Mouse (Mus musculus) heart, embryonic 16.5 days (tissue): ENCODE measurements at regions not wholly inside any gene's neighbourhood (a gene's known extent, or its start where the extent isn't known, plus 50 kb on each side); places are given as distances from the start of the nearest gene placed in this dataset.

Experiments used
- ATAC-seq: fragments of 200-750 bp; cut with Nextera tagmentation; replicated peaks from 2 replicates; pipeline ENCODE4 v1.8.0; 2017; ENCODE audit warnings: moderate number of reproducible peaks; ENCODE audit not compliant: insufficient read depth, low FRiP score; ENCODE audit errors: extremely low read depth
- H3K27ac ChIP-seq: fragments of 300-500 bp; sonication (generic); 2 replicates; pipeline ENCODE4 v1.5.1; 2014; ENCODE audit warnings: mild to moderate bottlenecking, low read length, control low read depth, moderate library complexity
- H3K27me3 ChIP-seq: fragments of 300-500 bp; sonication (generic); 2 replicates; pipeline ENCODE4 v1.6.1; 2014; ENCODE audit warnings: low read length, mixed read lengths; ENCODE audit not compliant: control insufficient read depth, insufficient read depth
- H3K36me3 ChIP-seq: fragments of 300-500 bp; sonication (generic); 2 replicates; pipeline ENCODE4 v1.6.1; 2014; ENCODE audit not compliant: control insufficient read depth, insufficient read depth
- H3K4me1 ChIP-seq: fragments of 300-500 bp; sonication (generic); 2 replicates; pipeline ENCODE4 v1.6.1; 2014; ENCODE audit warnings: low read length, mixed read lengths; ENCODE audit not compliant: control insufficient read depth, insufficient read depth
- H3K4me2 ChIP-seq: fragments of 300-500 bp; sonication (generic); 2 replicates; pipeline ENCODE4 v1.6.1; 2014; ENCODE audit warnings: low read depth, mild to moderate bottlenecking, control low read depth, low read length
- H3K4me3 ChIP-seq: fragments of 300-500 bp; sonication (generic); 2 replicates; pipeline ENCODE4 v1.5.1; 2014; ENCODE audit warnings: mild to moderate bottlenecking, control low read depth, low read length
- H3K9ac ChIP-seq: fragments of 300-500 bp; sonication (generic); 2 replicates; pipeline ENCODE4 v1.6.1; 2014; ENCODE audit warnings: low read length, control low read depth
- H3K9me3 ChIP-seq: fragments of 300-500 bp; sonication (generic); replicated peaks from 2 replicates; pipeline ENCODE4 v1.6.1; 2016; ENCODE audit warnings: low read length; ENCODE audit not compliant: control insufficient read depth
- WGBS: fragments of 180-500 bp; shearing (Covaris S2); extraction: QIAGEN DNeasy Blood & Tissue Kit; methylation state at CpG from one replicate; pipeline ENCODE4 v1.1.7; 2014; 5-methylcytosine and 5-hydroxymethylcytosine counted together

- H3K9ac ChIP-seq = no peak overlapping the region
- no peaks in the 10 kb centered on the region for H3K27me3 ChIP-seq
- H3K9me3 ChIP-seq = no peaks in the 10 kb centered on the region
- 59% methylated on average over 6 of the region's 6 CpGs for WGBS
- H3K36me3 ChIP-seq = no peaks in the 10 kb centered on the region
- no peaks in the 10 kb centered on the region for H3K4me1 ChIP-seq
- no peak overlapping the region for H3K4me3 ChIP-seq
- no peak overlapping the region for H3K4me2 ChIP-seq
- ATAC-seq = no peak
- H3K27ac ChIP-seq = no peak overlapping the region
Measured at GRCm38 (mm10) chr15:68656722-68657121, 2156.0 kb upstream of the Lrrc6 start.

GRCm38 (mm10) chr15:68655046-68655445 lies 2154.3 kb upstream of the Lrrc6 start:
- 77% methylated on average over 3 of the region's 3 CpGs for WGBS

GRCm38 (mm10) chr15:68650609-68651008 lies 2149.9 kb upstream of the Lrrc6 start:
- no peaks in the 10 kb centered on the region for H3K9me3 ChIP-seq
- H3K4me2 ChIP-seq = no peak overlapping the region
- no peaks in the 10 kb centered on the region for H3K4me1 ChIP-seq
- WGBS = 26% methylated on average over 2 of the region's 2 CpGs
- H3K27ac ChIP-seq = no peak overlapping the region
- H3K4me3 ChIP-seq = no peak overlapping the region
- no peak overlapping the region for H3K9ac ChIP-seq
- H3K27me3 ChIP-seq = no peaks in the 10 kb centered on the region
- H3K36me3 ChIP-seq = no peaks in the 10 kb centered on the region
- no peak for ATAC-seq

More at GRCm38 (mm10) chr15:68655046-68655445, 2154.3 kb upstream of the Lrrc6 start:
- Histone ChIP-seq H3K27ac (no peak overlapping the region), H3K4me1 (no peaks in the 10 kb centered on the region), H3K36me3 (no peaks in the 10 kb centered on the region), H3K4me3 (no peak overlapping the region), H3K27me3 (no peaks in the 10 kb centered on the region), H3K9ac (no peak overlapping the region), H3K4me2 (no peak overlapping the region), H3K9me3 (no peaks in the 10 kb centered on the region)
- ATAC-seq = no peak

- WGBS = 67% methylated on average over 3 of the region's 3 CpGs
- Histone ChIP-seq H3K4me3 (no peak overlapping the region), H3K9me3 (no peaks in the 10 kb centered on the region), H3K27ac (no peak overlapping the region), H3K36me3 (no peaks in the 10 kb centered on the region), H3K4me1 (no peaks in the 10 kb centered on the region), H3K4me2 (no peak overlapping the region), H3K27me3 (no peaks in the 10 kb centered on the region), H3K9ac (no peak overlapping the region)
- no peak for ATAC-seq
Measured at GRCm38 (mm10) chr15:68650033-68650432, 2149.3 kb upstream of the Lrrc6 start.

- Histone ChIP-seq H3K9ac (no peak overlapping the region), H3K9me3 (no peaks in the 10 kb centered on the region), H3K4me1 (no peaks in the 10 kb centered on the region), H3K27me3 (no peaks in the 10 kb centered on the region), H3K4me3 (no peak overlapping the region), H3K36me3 (no peaks in the 10 kb centered on the region), H3K27ac (no peak overlapping the region), H3K4me2 (no peak overlapping the region)
- 83% methylated on average over 3 of the region's 3 CpGs for WGBS
- ATAC-seq = no peak
Measured at GRCm38 (mm10) chr15:68646865-68647264, 2146.2 kb upstream of the Lrrc6 start.

- Histone ChIP-seq H3K9ac (no peak overlapping the region), H3K4me3 (no peak overlapping the region), H3K27ac (no peak overlapping the region), H3K9me3 (no peaks in the 10 kb centered on the region), H3K4me2 (no peak overlapping the region), H3K36me3 (no peaks in the 10 kb centered on the region), H3K27me3 (no peaks in the 10 kb centered on the region), H3K4me1 (no peaks in the 10 kb centered on the region)
- WGBS = 68% methylated on average over 1 of the region's 1 CpGs
- ATAC-seq = no peak
Measured at GRCm38 (mm10) chr15:68644862-68645261, 2144.2 kb upstream of the Lrrc6 start.

- ATAC-seq = no peak
- no peaks in the 10 kb centered on the region for H3K27me3 ChIP-seq
Measured at GRCm38 (mm10) chr15:68635633-68636032, 2134.9 kb upstream of the Lrrc6 start.

GRCm38 (mm10) chr15:68626976-68627375 lies 2126.3 kb upstream of the Lrrc6 start:
- Histone ChIP-seq H3K36me3 (no peaks in the 10 kb centered on the region), H3K4me3 (no peak overlapping the region), H3K9me3 (no peaks in the 10 kb centered on the region), H3K4me2 (no peak overlapping the region), H3K9ac (no peak overlapping the region), H3K4me1 (no peaks in the 10 kb centered on the region), H3K27ac (no peak overlapping the region), H3K27me3 (no peaks in the 10 kb centered on the region)
- ATAC-seq = no peak
- WGBS = 76% methylated on average over 4 of the region's 4 CpGs

More at GRCm38 (mm10) chr15:68635633-68636032, 2134.9 kb upstream of the Lrrc6 start:
- H3K4me2 ChIP-seq = no peak overlapping the region
- H3K4me3 ChIP-seq = no peak overlapping the region
- H3K4me1 ChIP-seq = no peaks in the 10 kb centered on the region
- no peak overlapping the region for H3K27ac ChIP-seq
- H3K36me3 ChIP-seq = no peaks in the 10 kb centered on the region
- no peaks in the 10 kb centered on the region for H3K9me3 ChIP-seq
- no peak overlapping the region for H3K9ac ChIP-seq

- Histone ChIP-seq H3K9ac (no peak overlapping the region), H3K36me3 (no peaks in the 10 kb centered on the region), H3K4me1 (no peaks in the 10 kb centered on the region), H3K9me3 (no peaks in the 10 kb centered on the region), H3K27me3 (no peaks in the 10 kb centered on the region), H3K4me3 (no peak overlapping the region), H3K4me2 (no peak overlapping the region), H3K27ac (no peak overlapping the region)
- WGBS = 44% methylated on average over 3 of the region's 3 CpGs
- ATAC-seq = no peak
Measured at GRCm38 (mm10) chr15:68624831-68625230, 2124.1 kb upstream of the Lrrc6 start.
